Mouse (Mus musculus) frontal cortex, postnatal 36 days (tissue): ENCODE results near the gene Setx.
"Not testable (repeated sequence)": the region's sequence is repeated elsewhere in the genome, so short reads cannot be mapped to it uniquely, and the experiment has no call there.

ENCODE experiments used
- DNase-seq, 2 experiments: peaks; one replicate each; pipeline ENCODE4 v3.0.0; 2022; ENCODE audit warnings: low spot score in 2 of 2

Setx gene

DNA sequence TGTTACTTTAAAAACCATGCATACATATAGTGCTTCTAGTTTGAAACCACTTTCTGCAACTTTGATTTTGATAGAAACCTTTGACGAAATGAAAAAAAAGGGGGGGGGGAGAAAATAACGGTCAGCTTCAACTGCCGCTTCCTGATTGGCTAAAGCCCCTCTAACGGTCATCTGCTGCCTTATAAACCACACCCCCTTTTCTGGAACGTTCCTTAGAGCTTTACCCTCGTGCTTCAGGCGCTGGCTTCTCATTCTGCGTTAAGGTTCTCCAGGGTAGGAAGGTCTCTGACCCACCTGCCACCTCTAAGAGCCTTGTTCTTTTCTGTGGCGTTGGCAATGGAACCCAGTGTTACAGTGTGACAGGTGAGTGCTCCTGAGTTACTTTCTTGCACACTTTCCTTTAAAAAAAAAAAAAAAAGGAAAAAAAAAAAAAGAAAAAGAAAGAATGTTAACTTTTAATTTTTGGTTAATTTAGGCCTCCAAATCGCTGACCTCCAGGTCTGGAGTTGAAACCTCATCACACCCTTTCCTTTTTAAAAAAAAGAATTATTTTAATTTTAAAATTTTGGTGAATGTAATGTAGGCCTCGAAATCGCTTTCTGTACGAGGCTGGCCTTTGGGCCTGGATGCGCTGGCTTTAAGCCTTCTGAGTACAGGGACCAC is at the start of gene Setx:
Gene Setx, plus strand, starts transcription at position 275 of the 663 bp plus-strand sequence.
- no peak for DNase-seq

DNA sequence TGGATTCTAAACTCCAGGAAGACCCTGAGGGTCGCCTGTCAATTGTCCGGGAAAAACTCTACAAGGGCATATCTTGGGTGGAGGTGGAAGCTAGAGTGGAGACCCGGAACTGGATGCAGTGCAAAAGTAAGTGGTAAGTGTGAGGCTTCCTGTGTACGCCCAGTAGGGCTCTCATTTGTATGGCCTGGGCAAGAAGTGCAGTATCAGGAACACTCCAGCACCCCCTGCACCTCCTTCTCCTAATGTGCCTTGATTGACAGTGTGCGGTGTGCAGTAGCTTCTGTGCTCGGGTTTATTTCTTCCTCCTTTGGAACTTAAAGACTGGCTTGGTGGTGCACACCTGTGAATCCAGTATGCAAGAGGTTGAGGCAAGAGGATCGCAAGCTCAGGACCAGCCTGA is 49.3 kb upstream of the Setx start:
- DNase-seq: no peak

DNA sequence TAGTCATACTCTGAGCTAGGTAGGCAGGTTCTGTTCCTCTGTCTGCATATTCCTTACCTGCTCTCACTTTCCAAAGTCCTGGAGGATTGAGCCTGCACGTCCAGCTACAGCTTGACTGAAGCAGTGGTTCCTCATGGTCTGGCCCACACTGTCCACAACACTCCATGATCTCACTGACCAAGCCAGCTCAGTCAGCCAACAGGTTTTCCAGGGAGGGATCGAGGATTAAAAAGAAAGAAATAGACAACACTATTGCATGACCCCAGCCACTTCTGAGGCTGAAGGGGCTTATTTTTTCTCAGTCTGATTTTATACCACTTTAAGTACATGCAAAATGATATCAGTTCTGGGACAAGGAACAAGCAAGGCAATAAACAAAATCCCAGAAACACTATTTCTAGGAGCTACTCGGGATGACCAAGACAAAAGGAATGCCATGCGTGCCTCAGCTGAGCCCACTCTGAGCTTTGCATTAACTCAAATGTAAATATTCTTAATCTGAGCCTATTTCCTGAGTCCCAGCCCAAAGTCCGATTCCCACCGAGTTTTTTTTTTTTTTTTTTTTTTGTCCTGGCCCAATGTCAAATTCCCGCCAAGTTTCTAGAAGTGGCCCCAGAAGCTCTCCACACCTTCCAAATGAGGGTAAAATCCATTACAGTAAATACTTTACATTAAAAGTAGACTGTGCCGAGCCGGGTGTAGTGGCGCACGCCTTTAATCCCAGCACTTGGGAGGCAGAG is 48.5 kb upstream of the Setx start:
- no peak for DNase-seq

DNA sequence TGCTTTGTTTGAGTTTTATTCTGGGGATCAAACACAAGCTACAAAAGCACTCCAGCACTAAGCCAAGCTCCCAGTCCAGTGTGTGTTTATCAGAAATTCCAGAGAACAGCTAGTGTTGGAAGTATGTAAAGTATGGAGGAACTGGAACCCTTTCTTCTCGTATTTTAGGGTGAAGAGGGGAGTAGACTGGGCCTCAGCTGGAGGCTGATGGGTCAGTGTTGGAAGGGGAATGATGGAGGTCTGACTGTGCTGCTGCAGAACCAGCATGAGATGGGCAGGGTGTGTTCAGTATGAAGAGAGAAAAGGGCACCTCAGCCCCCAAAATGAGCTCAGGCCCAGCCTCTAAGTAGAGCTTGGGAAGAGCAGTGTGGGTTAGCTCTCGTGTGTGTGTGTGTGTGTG is 47.8 kb upstream of the Setx start:
- DNase-seq: no peak

DNA sequence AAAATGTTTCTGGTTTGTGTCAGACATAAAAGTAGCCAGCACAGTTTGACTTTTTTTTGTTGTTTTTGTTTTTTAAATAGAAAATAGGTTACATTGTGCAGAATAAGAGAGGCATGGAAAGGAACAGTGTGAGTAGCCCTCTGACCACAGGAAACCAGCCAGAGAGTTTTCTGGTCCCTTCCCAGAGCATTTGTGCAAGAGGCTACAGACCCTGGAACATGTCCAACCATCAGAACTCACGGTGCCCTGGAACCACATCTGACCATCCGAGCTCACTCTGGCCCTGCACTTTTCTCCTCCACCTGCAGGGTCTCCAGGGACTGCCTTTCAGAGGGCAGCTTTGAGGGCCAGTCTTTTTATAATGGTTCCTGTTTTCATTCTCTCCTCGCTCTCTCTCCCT is 42.0 kb upstream of the Setx start:
- no peak for DNase-seq

DNA sequence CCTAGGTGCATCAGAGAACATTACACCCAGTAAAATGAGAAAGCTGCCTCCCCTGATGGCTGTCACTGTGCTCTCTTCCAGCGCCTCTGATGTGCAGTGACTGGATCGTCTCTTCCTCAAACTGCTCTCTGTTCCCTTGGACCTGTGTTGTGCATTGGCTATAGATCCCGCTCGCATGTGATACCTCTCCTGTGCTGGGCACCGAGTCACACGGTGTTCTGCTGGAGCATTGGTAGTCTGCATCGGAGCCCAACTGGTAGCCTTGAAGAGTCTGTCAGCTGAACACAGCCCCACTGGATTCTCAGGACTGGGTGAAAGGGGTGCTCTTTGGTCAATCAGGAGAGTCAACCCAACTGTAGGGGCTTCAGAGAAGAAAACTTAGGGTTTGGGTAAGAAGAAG is 38.0 kb upstream of the Setx start:
- no peak for DNase-seq

DNA sequence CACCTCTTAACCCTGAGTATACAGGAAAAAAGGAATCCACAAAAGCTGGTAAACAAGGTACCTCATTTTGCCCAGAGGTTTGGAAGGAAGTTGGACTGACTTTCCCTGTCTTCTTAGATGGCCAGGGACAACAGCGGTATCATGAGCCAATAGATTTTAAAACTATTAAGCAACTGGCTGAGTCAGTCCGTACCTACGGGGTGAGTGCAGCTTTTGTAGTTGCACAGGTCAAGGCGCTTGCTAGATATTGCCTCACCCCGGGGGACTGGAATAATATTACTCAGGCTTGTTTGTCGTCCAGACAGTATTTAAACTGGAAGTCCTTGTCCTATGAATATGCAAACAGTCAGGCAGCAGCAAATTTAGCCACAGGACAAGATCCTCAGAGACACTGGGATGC is 34.7 kb upstream of the Setx start:
- not testable (repeated sequence) for DNase-seq

DNA sequence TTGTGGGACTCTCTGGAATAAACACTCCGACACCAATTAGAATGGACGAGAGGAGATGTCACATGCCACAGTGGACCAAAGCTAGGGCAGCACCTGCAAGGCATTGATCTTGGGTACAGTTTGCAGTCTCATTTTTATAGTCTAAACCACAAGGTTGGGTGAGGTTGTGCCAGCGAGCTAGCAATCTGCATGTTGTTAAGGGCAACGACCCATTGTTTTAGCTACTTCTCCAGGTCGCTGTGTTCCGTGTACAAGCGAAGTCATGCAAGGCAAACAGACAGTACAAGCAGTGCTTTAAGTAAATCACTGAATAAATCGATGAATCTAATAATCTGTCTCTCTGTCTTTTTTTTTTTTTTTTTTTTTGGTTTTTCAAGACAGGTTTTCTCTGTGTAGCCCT is 28.3 kb upstream of the Setx start:
- no peak for DNase-seq

DNA sequence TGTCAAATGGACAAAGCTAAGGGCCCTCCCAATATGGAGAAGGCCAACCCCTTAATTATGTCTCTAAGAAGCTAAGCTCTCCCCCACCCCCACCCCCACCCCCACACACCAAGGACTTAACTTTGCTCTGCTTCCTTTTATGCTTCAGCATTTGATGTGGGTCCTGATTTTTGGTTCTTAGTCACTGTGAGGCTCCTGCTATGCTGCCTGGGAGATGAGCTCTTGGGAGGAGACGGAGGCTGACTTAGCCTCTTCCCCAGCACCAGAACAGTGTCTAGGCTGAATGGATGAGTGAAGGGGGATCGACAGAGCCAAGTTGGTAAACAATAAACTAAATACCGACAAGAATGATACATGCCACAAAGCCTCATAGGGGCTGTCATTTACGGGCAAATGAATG is 27.2 kb upstream of the Setx start:
- no peak for DNase-seq

DNA sequence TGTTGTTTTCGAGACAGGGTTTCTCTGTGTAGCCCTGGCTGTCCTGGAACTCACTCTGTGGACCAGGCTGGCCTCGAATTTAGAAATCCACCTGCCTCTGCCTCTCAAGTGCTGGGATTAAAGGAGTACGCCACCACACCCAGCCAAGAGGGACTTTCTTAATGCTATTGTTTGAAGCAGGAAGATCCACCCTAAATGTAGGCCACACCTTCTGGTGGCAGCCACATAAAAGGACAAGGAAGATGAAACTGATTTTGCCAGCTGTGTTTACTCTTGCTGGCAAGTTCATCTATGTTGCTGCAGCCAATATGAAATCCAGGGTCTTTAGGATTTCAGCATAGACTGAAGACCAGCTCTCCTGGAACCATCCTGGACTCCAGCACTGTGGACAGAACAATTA is 26.5 kb upstream of the Setx start:
- DNase-seq: no peak

DNA sequence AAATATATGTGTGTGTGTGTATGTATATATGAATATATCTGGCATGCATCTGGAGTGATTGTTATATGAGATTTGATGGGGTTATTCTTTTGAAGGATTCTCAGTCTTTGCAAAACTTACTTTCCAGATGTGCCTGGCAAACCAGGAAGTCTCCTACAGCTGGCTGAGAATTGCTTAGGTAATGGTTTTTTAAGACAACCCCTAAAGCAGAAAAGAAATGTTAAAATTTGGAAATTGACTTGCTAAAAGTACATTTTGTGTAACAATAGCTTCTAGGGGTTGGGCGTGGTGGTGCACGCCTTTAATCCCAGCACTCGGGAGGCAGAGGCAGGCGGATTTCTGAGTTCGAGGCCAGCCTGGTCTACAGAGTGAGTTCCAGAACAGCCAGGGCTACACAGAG is 26.0 kb upstream of the Setx start:
- DNase-seq: not testable (repeated sequence)

DNA sequence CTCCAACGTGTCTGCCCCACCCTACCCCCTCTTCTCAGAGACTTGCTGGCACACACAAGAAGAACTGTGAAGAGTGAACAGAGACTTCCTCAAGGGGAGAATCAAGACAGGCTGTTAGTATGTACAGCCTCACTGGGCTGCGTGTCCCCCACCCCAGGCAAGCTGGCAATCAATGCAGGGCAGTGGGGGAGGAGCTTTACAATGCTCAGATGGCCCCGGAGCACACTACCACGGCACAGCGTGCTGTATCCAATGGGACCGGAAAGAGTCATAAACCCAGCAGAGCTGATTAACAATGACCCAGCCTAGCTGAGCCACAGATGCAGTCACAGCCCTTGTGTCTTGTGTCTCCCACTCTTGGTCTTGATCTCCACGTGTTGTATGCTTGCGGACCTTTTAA is 25.2 kb upstream of the Setx start:
- no peak for DNase-seq

DNA sequence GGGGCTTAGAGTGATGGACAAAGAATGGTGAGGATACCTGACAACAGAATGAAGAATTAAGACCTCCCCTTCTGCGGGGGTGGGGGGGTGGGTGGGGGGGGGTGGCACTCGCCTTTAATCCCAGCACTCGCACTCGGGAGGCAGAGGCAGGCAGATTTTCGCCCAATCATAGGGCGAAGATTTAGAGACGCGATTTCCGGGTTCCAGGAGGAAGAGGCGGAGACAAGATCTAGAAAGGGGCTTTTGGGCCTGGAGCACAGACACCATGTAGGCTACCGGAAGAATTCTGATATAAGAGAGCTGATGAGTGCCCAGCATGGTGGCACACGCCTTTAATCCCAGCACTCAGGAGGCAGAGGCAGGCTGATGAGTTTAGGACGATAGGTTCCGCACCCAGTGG is 24.3 kb upstream of the Setx start:
- no peak for DNase-seq

DNA sequence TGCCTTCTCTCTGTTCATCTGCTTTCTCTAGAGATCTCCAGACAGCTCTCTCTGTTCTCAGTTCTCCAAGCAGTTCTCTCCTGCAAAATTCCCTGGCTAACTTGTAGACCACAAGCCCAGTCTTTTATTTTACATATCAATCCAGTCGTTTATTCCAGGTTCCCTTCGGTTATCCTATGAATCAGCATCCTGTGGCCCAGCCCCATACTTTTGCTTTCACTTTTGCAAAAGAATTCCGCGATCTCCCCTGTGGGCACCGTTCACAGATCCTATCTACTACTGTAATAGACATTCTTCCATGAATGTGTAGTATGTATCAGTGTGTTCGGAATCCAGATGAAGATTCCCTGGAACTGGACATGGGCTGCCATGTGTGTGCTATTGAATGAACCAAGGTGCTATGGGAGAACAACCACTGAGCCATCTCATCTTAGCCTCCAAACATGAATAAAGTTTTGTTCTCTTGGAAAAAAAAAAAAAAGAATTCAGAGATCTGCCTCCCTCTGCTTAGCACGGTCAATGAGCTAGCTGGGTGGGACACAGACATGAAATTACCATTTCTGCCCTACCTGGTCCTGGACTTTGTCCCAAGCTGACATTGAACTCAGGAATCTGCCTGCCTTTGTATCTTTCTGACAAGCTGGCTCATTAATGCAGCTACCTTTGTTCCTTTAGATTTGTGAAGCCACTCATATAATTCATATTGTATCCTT is 23.0 kb upstream of the Setx start:
- DNase-seq: no peak

DNA sequence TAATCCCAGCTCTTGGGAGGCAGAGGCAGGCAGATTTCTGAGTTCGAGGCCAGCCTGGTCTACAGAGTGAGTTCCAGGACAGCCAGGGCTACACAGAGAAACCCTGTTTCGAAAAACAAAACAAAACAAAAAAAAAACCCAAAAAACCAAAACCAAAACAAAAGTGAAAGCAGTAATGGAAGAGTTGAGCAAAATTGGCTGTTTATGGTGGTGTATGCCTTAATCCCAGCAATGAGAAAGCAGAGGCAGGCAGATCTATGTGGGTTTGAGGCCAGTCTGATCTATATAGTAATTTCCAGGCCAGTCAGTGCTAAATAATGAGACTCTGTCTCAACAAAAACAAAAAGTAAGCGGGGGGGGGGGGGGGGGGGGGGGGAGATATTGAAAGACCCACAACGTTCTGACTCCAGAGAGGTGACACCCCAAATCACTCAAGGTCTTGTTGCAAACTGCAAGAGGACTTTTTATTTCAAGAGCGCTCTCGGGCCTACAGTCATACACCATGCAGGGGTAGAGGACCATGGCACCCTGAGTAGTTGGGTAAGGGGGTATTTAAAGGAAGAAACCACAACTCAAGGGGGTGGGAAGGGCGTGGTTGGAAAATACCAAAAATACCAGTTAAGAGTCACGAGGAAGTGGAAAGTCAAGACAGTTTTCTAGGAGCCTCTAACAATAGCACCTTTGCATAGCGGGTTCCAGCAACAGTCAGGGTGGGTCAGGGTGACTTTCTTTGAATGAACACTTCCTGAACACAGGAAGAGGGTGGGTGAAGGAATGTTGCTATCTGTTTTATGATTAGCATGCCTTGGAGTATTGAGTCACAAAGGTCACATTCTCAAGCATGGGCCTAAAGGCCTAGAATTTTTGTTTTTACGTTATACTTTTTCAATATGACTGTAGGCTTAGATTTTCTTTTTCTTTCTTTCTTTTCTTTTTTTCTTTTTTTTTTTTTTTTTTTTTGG is 21.3 kb upstream of the Setx start:
- DNase-seq: not testable (repeated sequence)

DNA sequence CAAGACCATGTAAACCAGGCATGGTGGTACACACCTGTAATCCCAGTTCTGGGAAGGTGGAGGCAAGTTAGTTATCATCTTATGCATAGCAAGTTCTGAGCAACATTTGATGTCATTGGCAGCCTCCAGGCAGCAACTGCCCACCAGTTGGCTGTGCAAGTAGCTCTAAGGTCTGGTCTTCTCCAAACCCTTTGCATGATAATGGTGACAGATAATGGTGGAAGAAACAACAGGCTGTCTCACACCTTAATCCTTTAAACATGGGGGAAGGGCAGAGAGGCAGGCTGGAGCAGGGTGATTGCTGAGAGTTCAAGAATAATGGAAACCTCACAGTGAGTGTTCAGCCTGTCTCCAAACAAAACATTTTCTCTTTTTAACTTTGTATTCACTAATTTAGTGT is 3.0 kb upstream of the Setx start:
- DNase-seq: no peak

DNA sequence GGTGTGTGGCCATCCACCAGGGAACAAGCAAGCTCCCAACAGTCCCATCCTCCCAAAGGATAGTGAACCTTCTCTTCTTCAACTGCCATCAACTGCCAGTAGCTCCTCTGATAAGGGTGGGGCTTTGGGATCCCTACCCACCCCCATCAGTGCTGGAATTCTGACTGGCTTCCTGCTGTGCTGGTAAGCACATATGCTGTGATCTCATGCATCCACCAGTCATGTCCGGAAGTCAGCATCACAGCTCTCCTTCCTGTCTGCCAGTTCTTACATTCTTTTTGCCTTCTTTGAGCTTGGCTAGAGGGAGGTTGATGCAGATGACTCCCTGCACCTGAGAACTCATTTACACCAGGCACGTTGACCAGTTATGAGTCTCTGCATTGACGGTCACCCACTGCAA is 1.5 kb upstream of the Setx start:
- no peak for DNase-seq

DNA sequence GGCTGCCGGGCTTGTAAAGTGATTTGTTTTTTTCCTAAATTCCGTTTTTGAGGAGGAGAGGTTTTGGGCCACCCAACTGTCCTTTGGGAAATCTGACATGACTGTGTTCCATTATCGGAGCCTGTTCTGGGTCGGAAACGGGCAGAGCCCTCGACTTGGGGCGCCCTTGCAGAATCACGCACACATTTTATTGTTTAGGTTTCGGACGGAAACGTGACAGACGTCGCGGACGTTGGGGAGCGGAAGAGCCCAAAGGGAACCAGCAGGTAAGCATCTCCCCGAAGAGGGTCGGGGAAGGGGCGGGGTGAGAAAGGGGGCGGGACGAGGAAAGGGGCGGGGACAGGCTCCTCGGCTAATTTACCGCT is 572 bp downstream of the Setx start:
- no peak for DNase-seq

DNA sequence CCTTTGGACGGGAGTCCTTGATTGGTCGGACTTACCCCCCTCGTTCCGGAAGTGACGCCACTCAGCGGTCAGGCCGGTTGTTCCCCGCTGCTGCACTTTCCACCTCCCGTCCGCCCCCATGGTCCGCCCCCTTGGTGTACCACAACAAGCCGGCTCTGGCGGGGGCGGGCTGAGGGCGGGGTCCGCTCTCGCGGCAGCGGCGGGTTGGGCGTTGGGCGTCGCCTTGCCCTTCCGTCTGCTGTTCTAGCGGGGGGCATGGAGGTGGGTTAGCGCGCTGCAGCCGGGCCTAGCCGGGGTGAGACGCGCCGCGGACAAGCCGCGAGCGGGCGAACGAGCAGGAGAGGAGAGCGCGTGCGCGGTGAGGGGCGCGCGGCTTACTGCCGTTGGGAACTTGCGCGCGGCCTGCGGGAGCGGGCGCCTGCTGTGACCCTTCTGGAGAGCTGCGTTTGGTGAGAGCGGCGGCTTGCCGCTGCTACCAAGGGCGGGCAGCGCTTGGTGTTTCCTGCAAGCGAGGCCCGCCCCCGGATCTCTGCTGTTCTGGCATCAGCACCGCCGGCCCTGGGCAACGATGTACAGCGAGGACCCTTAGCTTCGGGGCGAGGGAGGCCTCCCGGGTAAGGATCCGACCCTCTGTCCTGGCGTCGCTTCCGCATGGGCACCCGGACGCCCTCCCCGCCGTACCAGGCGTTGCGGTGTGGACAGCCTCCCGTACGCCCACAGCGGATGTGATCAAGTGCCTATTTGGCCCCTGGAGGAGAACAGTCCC is 1.1 kb downstream of the Setx start:
- DNase-seq: peak; percentile 96 to 98

DNA sequence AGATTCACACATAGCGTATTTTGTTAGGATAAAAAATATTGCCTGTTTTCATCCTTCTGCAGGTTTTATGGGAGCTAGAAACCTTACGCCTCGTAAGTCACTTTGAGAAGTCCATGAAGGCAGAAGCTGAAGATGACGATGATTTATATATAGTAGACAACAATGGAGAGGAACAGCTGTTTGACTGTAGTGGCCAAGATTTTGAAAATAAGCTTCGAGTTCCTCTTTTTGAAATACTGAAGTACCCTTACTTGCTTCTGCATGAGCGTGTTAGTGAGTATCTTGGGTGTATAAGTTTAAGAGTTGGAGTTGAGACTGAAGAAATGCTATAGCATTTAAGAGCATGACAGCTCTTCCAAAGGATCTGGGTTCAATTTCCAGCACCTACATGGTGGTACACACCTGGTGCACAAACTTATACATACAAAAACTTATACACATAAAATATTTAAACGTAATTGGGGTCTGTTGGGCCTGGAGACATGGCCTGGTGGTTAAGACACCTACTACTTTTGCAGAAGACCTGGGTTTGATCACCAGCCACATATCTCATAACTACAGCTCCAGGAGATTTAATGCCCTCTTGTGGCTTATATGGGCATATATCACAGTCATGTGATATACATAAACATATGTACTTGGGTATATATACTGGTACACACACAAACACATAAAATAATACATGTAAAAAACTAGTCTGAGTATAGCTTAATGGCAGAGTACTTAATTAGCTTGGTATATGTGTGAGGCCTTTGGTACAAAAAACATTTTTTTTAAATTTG is 6.3 kb downstream of the Setx start:
- DNase-seq: no peak
